ENCODE assay signal across 25 mouse cellular contexts in genomic region chr5:140349882-140350281, GRCm38 (mm10). TPM values are rescaled to one million over a fixed set of nuclear protein-coding genes. Genes with fewer than 3 reads are reported as not detected.
A peak's percentile ranks its signal among the peaks of the same experiment; 100 is the strongest.
DNase-seq lines count a peak whose midpoint lies in the region; ATAC-seq lines count a peak whose summit lies in the region.
"Had no signal": no experiment of that assay in that cellular context is flagged by ENCODE, and none has a peak within 500 bp of the region (broad histone marks: within the 10 kb centered on the region; RNA-seq: fewer than 3 reads in every experiment).

No protein-coding gene starts in this region.

- H3K9ac ChIP-seq in liver, embryonic 13.5 days = peak overlapping the region; percentile 5; the same call in 1 of the 2 replicates
- no peak overlapping the region for H3K9ac ChIP-seq in liver, embryonic 11.5 days (ENCODE audit: low read depth, low read length)
- H3K9ac ChIP-seq: embryonic facial prominence, embryonic 15.5 days; heart, embryonic 15.5 days; hindbrain, embryonic 15.5 days had no signal

- WGBS in liver, embryonic 13.5 days (ENCODE audit: insufficient replicate concordance) = 60% methylated on average over 9 of the region's 9 CpGs
- 82% methylated on average over 9 of the region's 9 CpGs for WGBS in liver, embryonic 11.5 days

- H3K27me3 ChIP-seq in liver, embryonic 13.5 days = no peaks in the 10 kb centered on the region
- H3K27me3 ChIP-seq in liver, embryonic 11.5 days (replicated peaks; ENCODE audit: control insufficient read depth, insufficient read depth, low read length) = no peaks in the 10 kb centered on the region
- H3K27me3 ChIP-seq: embryonic facial prominence, embryonic 15.5 days; heart, embryonic 15.5 days; hindbrain, embryonic 15.5 days had no signal

- peaks cover 3% of the 10 kb centered on the region; the same call in 1 of the 2 replicates for H3K4me1 ChIP-seq in liver, embryonic 13.5 days (replicated peaks)
- H3K4me1 ChIP-seq in liver, embryonic 11.5 days (replicated peaks; ENCODE audit: control insufficient read depth, insufficient read depth, low read length) = peaks cover 4% of the 10 kb centered on the region; the same call in 1 of the 2 replicates
- H3K4me1 ChIP-seq: embryonic facial prominence, embryonic 15.5 days; forebrain, embryonic 10.5 days; heart, embryonic 15.5 days; hindbrain, embryonic 10.5 days; hindbrain, embryonic 15.5 days had no signal

- no peak overlapping the region for H3K4me3 ChIP-seq in liver, embryonic 13.5 days (replicated peaks)
- no peak overlapping the region for H3K4me3 ChIP-seq in liver, embryonic 11.5 days (ENCODE audit: low read depth, low read length)
- H3K4me3 ChIP-seq: embryonic facial prominence, embryonic 15.5 days; erythroblast, embryonic 14.5 days; forebrain, embryonic 10.5 days; gastrocnemius, adult 2 months; heart, embryonic 15.5 days; hindbrain, embryonic 10.5 days; hindbrain, embryonic 15.5 days had no signal

- ATAC-seq in liver, embryonic 13.5 days (ENCODE audit: low read depth) = no peak
- no peak for ATAC-seq in liver, embryonic 11.5 days (replicated peaks; ENCODE audit: low FRiP score)
- ATAC-seq in hematopoietic stem cell, adult 5-6 weeks (replicated peaks in 1 of 2; ENCODE audit: insufficient read depth in 1 of 2, low FRiP score in 2 of 2, low TSS enrichment in 1 of 2, low read depth in 1 of 2, poor library complexity in 2 of 2, severe bottlenecking in 2 of 2) = peak; percentile 51 to 63
- ATAC-seq in megakaryocyte progenitor cell, adult 5-6 weeks (replicated peaks; ENCODE audit: poor library complexity) = peak; percentile 63
- ATAC-seq: forebrain, embryonic 14.5 days had no signal

- H3K4me2 ChIP-seq in liver, embryonic 13.5 days = no peak overlapping the region
- H3K4me2 ChIP-seq in liver, embryonic 11.5 days = no peak overlapping the region
- H3K4me2 ChIP-seq: embryonic facial prominence, embryonic 15.5 days; heart, embryonic 11.5 days; heart, embryonic 15.5 days; hindbrain, embryonic 15.5 days had no signal

- peaks cover 69% of the 10 kb centered on the region for H3K36me3 ChIP-seq in liver, embryonic 13.5 days
- H3K36me3 ChIP-seq in liver, embryonic 11.5 days (ENCODE audit: control insufficient read depth, insufficient read depth, low read length) = peaks cover 30% of the 10 kb centered on the region

- no peak for DNase-seq in liver, embryonic 13.5 days
- no peak for DNase-seq in liver, embryonic 11.5 days (ENCODE audit: low spot score)
- DNase-seq in thymus, postnatal 25 days = peak; percentile 20
- DNase-seq in thymus, adult 18-20 months = no peak
- no peak for DNase-seq in left cerebral cortex, adult 9 months (ENCODE audit: low spot score in 2 of 2)
- no peak for DNase-seq in right cerebral cortex, adult 18-20 months
- DNase-seq: adrenal gland, adult 2 months; adrenal gland, postnatal 25 days; cerebellum, adult 2 months; cerebellum, postnatal 10 days; embryo, embryonic 11 days; gastrocnemius, adult 2 months; gastrocnemius, postnatal 25 days; heart, adult 11 months; heart, postnatal 14 days had no signal

- no peak overlapping the region for H3K27ac ChIP-seq in liver, embryonic 13.5 days
- no peak overlapping the region for H3K27ac ChIP-seq in liver, embryonic 11.5 days (ENCODE audit: low read depth, low read length)
- H3K27ac ChIP-seq: embryonic facial prominence, embryonic 15.5 days; forebrain, embryonic 10.5 days; gastrocnemius, adult 2 months; heart, embryonic 15.5 days; hindbrain, embryonic 10.5 days; hindbrain, embryonic 15.5 days had no signal

- no peaks in the 10 kb centered on the region for H3K9me3 ChIP-seq in liver, embryonic 13.5 days (replicated peaks)
- no peaks in the 10 kb centered on the region for H3K9me3 ChIP-seq in liver, embryonic 11.5 days (ENCODE audit: control insufficient read depth, low read length)
- H3K9me3 ChIP-seq: embryonic facial prominence, embryonic 15.5 days; forebrain, embryonic 10.5 days; heart, embryonic 15.5 days; hindbrain, embryonic 10.5 days; hindbrain, embryonic 15.5 days had no signal

RNA-seq across cellular contexts. Expression of gene Mrm2, which starts 18.2 kb away (rescaled TPM):
- polyA plus RNA-seq in liver, embryonic 13.5 days (2015; fragmentation: Nextera tagmentation; extraction: Ambion mirVana) = 12.4 and 13.0 TPM in 2 replicates
- polyA plus RNA-seq in liver, embryonic 11.5 days (2014; fragmentation: Nextera tagmentation; extraction: Ambion mirVana) = 20.2 and 21.7 TPM in 2 replicates
- 5.3 and 8.9 TPM in 2 replicates for total RNA-seq in hematopoietic stem cell, adult 5-6 weeks (2017)
- total RNA-seq in megakaryocyte progenitor cell, adult 5-6 weeks (2015) = 4.0 and 5.8 TPM in 2 replicates
- total RNA-seq in megakaryocyte progenitor cell, adult 5-6 weeks (2017) = 6.7 and 9.6 TPM in 2 replicates

RNA-seq across cellular contexts. Expression of gene Nudt1, which starts 28.4 kb away (rescaled TPM):
- polyA plus RNA-seq in liver, embryonic 13.5 days (2015; fragmentation: Nextera tagmentation; extraction: Ambion mirVana) = 34.8 and 35.5 TPM in 2 replicates
- 58.3 and 62.3 TPM in 2 replicates for polyA plus RNA-seq in liver, embryonic 11.5 days (2014; fragmentation: Nextera tagmentation; extraction: Ambion mirVana)
- 44.8 and 50.6 TPM in 2 replicates for total RNA-seq in hematopoietic stem cell, adult 5-6 weeks (2017)
- total RNA-seq in megakaryocyte progenitor cell, adult 5-6 weeks (2015) = 31.3 and 44.1 TPM in 2 replicates
- 49.1 and 58.7 TPM in 2 replicates for total RNA-seq in megakaryocyte progenitor cell, adult 5-6 weeks (2017)

RNA-seq across cellular contexts. Expression of gene Mad1l1, which starts 28.5 kb away (rescaled TPM):
- 24.8 and 25.9 TPM in 2 replicates for polyA plus RNA-seq in liver, embryonic 13.5 days (2015; fragmentation: Nextera tagmentation; extraction: Ambion mirVana)
- 43.0 and 43.4 TPM in 2 replicates for polyA plus RNA-seq in liver, embryonic 11.5 days (2014; fragmentation: Nextera tagmentation; extraction: Ambion mirVana)
- total RNA-seq in hematopoietic stem cell, adult 5-6 weeks (2017) = 59.8 and 70.7 TPM in 2 replicates
- 11.2 and 11.8 TPM in 2 replicates for total RNA-seq in megakaryocyte progenitor cell, adult 5-6 weeks (2015)
- total RNA-seq in megakaryocyte progenitor cell, adult 5-6 weeks (2017) = 63.1 and 65.3 TPM in 2 replicates

RNA-seq across cellular contexts. Expression of gene Snx8, which starts 39.2 kb away (rescaled TPM):
- polyA plus RNA-seq in liver, embryonic 13.5 days (2015; fragmentation: Nextera tagmentation; extraction: Ambion mirVana) = 10.5 and 10.9 TPM in 2 replicates
- polyA plus RNA-seq in liver, embryonic 11.5 days (2014; fragmentation: Nextera tagmentation; extraction: Ambion mirVana) = 10.6 and 10.7 TPM in 2 replicates
- total RNA-seq in hematopoietic stem cell, adult 5-6 weeks (2017) = 3.4 and 5.4 TPM in 2 replicates
- 5.5 and 8.5 TPM in 2 replicates for total RNA-seq in megakaryocyte progenitor cell, adult 5-6 weeks (2015)
- 7.0 and 7.2 TPM in 2 replicates for total RNA-seq in megakaryocyte progenitor cell, adult 5-6 weeks (2017)

Comparison
In these comparisons a context has a peak if more than half of its experiments do, and no peak if none do; other contexts are left out.
1. ATAC-seq: peak in hematopoietic stem cell, adult 5-6 weeks (2 of 2) and megakaryocyte progenitor cell, adult 5-6 weeks (single experiment); none in liver, embryonic 13.5 days (single experiment) and liver, embryonic 11.5 days (single experiment).